Mouse (Mus musculus) lung, postnatal 0 days (tissue): Measurements from ENCODE around the gene Ccl26.

Source experiments
- CTCF ChIP-seq: IDR thresholded peaks from 2 replicates; pipeline ENCODE4 v1.5.1; 2016; ENCODE audit warnings: antibody characterized with exemption, mild to moderate bottlenecking
- EP300 ChIP-seq: IDR thresholded peaks from 2 replicates; pipeline ENCODE4 v1.6.1; 2016; ENCODE audit warnings: antibody characterized with exemption, mild to moderate bottlenecking, control low read depth

DNA sequence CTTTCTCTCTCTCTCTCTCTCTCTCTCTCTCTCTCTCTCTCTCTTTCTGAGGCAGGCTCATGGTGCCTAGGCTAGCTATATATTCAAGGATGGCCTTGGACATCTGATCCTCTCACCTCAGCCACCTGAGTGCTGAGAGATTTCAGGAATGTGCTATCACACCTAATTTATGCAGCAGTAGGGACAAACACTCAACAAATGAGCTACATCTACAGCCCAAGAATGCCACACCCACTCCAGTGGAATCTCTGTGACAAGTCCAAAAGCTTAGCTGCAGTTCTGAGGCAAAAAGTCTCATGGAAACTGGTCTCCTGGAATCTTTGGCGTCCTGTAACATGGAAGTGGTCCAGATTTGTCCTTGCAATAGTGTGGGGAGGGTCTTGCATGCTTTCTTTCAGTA, 44.2 kb upstream of the Ccl26 start:
- no peak for TF ChIP-seq EP300
- TF ChIP-seq CTCF, result no peak
